Mouse (Mus musculus) heart, adult 2 months (tissue): ENCODE data around the gene Tk1.

Source experiments
- CTCF ChIP-seq: fragments of 200-600 bp; IDR thresholded peaks from 2 replicates; pipeline ENCODE4 v1.8.1; 2022; ENCODE audit warnings: antibody characterized with exemption, mild to moderate bottlenecking, moderate library complexity
- POLR2A ChIP-seq: fragments of 200-500 bp; IDR thresholded peaks from 2 replicates; pipeline ENCODE4 v1.6.1; 2011; ENCODE audit warnings: mild to moderate bottlenecking, low read depth, low read length, control low read depth; ENCODE audit not compliant: insufficient read depth

- TF ChIP-seq CTCF (no peak), POLR2A (no peak)
These were observed 50.4 kb downstream of the Tk1 start for GRCm38 (mm10) chr11:117775540-117775939.
